Mouse (Mus musculus) MEL (cell line): ENCODE results near the gene Arhgap44. TPM values are rescaled to one million over a fixed set of nuclear protein-coding genes. Genes with fewer than 3 reads are reported as not detected.

Experiments used
- DNase-seq: peaks from one replicate; pipeline ENCODE4 v3.0.0; 2011; ENCODE audit warnings: low read depth, low spot score
- H3K27ac ChIP-seq: 2 replicates; pipeline ENCODE4 v1.5.1; 2012; ENCODE audit warnings: low read depth, mild to moderate bottlenecking, control low read depth, low read length, moderate library complexity; ENCODE audit not compliant: control insufficient read depth
- H3K27me3 ChIP-seq, 2 experiments: fragments of 150-350 bp in 1 of 2; sonication (generic) in 1 of 2; 2 replicates each; pipeline ENCODE4 v1.6.1; 2012; ENCODE audit warnings: low read length in 2 of 2, mild to moderate bottlenecking in 2 of 2, improper control_type of control experiment in 1 of 2, moderate library complexity in 1 of 2; ENCODE audit not compliant: insufficient read depth in 2 of 2, control insufficient read depth in 1 of 2
- H3K36me3 ChIP-seq, 2 experiments: 2 replicates each; pipeline ENCODE4 v1.6.1; 2012 to 2014; ENCODE audit warnings: low read length in 2 of 2, improper control_type of control experiment in 1 of 2, inconsistent platforms in 1 of 2, mild to moderate bottlenecking in 1 of 2; ENCODE audit not compliant: insufficient read depth in 2 of 2, control insufficient read depth in 1 of 2
- H3K4me1 ChIP-seq, 2 experiments: fragments of 150-350 bp in 1 of 2; sonication (generic) in 1 of 2; 2 replicates each; pipeline ENCODE4 v1.6.1; 2012; ENCODE audit warnings: low read length in 2 of 2, improper control_type of control experiment in 1 of 2, mild to moderate bottlenecking in 1 of 2; ENCODE audit not compliant: insufficient read depth in 2 of 2, control insufficient read depth in 1 of 2
- H3K4me3 ChIP-seq, 2 experiments: fragments of 150-350 bp in 1 of 2; sonication (generic) in 1 of 2; 2 replicates each; pipeline ENCODE4 v1.5.1; 2012; ENCODE audit warnings: low read depth in 2 of 2, low read length in 2 of 2, mild to moderate bottlenecking in 2 of 2, moderate library complexity in 2 of 2, control low read depth in 1 of 2, improper control_type of control experiment in 1 of 2; ENCODE audit not compliant: control insufficient read depth in 1 of 2, insufficient read depth in 1 of 2
- H3K79me2 ChIP-seq: 2 replicates; pipeline ENCODE4 v1.6.1; 2012; ENCODE audit warnings: mild to moderate bottlenecking, low read length, moderate library complexity; ENCODE audit not compliant: control insufficient read depth, poor library complexity, insufficient read depth
- H3K9ac ChIP-seq: 2 replicates; pipeline ENCODE4 v1.6.1; 2012; ENCODE audit warnings: low read depth, mild to moderate bottlenecking, control low read depth, low read length, moderate library complexity; ENCODE audit not compliant: control insufficient read depth, poor library complexity, severe bottlenecking
- H3K9me3 ChIP-seq: fragments of 150-350 bp; sonication (generic); replicated peaks from 2 replicates; pipeline ENCODE4 v1.6.1; 2012; ENCODE audit warnings: mild to moderate bottlenecking, low read length, improper control_type of control experiment, moderate library complexity; ENCODE audit not compliant: insufficient read depth
- ETS1 ChIP-seq: IDR thresholded peaks from 2 replicates; pipeline ENCODE4 v1.6.1; 2012; ENCODE audit warnings: low read depth, mild to moderate bottlenecking, inconsistent platforms, low read length, improper control_type of control experiment, moderate library complexity
- GABPA ChIP-seq: IDR thresholded peaks from 2 replicates; pipeline ENCODE4 v1.6.1; 2012; ENCODE audit warnings: low read depth, mild to moderate bottlenecking, inconsistent platforms, low read length, improper control_type of control experiment, moderate library complexity
- JUND ChIP-seq: IDR thresholded peaks from 2 replicates; pipeline ENCODE4 v1.6.1; 2011; ENCODE audit warnings: low read depth, mild to moderate bottlenecking, improper control_type of control experiment, low read length
- MEF2A ChIP-seq: IDR thresholded peaks from 2 replicates; pipeline ENCODE4 v1.6.1; 2014; ENCODE audit warnings: low read depth, mild to moderate bottlenecking, inconsistent platforms, low read length, improper control_type of control experiment; ENCODE audit not compliant: poor library complexity, insufficient replicate concordance, severe bottlenecking; ENCODE audit errors: extremely low read depth
- MXI1 ChIP-seq: IDR thresholded peaks from 2 replicates; pipeline ENCODE4 v1.6.1; 2011; ENCODE audit warnings: mild to moderate bottlenecking, low read depth, low read length, improper control_type of control experiment
- MYB ChIP-seq: IDR thresholded peaks from 2 replicates; pipeline ENCODE4 v1.6.1; 2011; ENCODE audit warnings: mild to moderate bottlenecking, low read depth, low read length, improper control_type of control experiment
- SIN3A ChIP-seq: IDR thresholded peaks from 2 replicates; pipeline ENCODE4 v1.6.1; 2012; ENCODE audit warnings: low read length, improper control_type of control experiment, inconsistent platforms
- SMC3 ChIP-seq: IDR thresholded peaks from 2 replicates; pipeline ENCODE4 v1.6.1; 2011; ENCODE audit warnings: low read depth, low read length, improper control_type of control experiment
- TAL1 ChIP-seq: IDR thresholded peaks from 2 replicates; pipeline ENCODE4 v1.6.1; 2012; ENCODE audit warnings: mild to moderate bottlenecking, inconsistent platforms, low read length, moderate library complexity, mixed read lengths
- UBTF ChIP-seq: IDR thresholded peaks from 2 replicates; pipeline ENCODE4 v1.6.1; 2012; ENCODE audit warnings: low read depth, mild to moderate bottlenecking, inconsistent platforms, low read length, improper control_type of control experiment, moderate library complexity, borderline replicate concordance; ENCODE audit not compliant: insufficient read depth
- USF1 ChIP-seq: IDR thresholded peaks from 2 replicates; pipeline ENCODE4 v1.6.1; 2014; ENCODE audit warnings: low read depth, mild to moderate bottlenecking, inconsistent platforms, low read length, improper control_type of control experiment, moderate library complexity
- ZKSCAN1 ChIP-seq: IDR thresholded peaks from 2 replicates; pipeline ENCODE4 v1.6.1; 2012; ENCODE audit warnings: low read depth, mild to moderate bottlenecking, inconsistent platforms, low read length, improper control_type of control experiment, moderate library complexity
- ZNF384 ChIP-seq: IDR thresholded peaks from 2 replicates; pipeline ENCODE4 v1.6.1; 2012; ENCODE audit warnings: low read depth, mild to moderate bottlenecking, inconsistent platforms, low read length, improper control_type of control experiment
- polyA plus RNA-seq, 2 experiments: library from polyadenylated mRNA; stranded (reverse) in 1 of 2; unstranded in 1 of 2; fragments of >175 nt in 1 of 2; fragments of >200 nt in 1 of 2; gene quantifications; 2 replicates each; pipeline versions ENCODE4 v1.2.1 to v1.2.4; 2012; ENCODE audit warnings: low replicate concordance in 2 of 2, low read depth in 1 of 2; ENCODE audit not compliant: insufficient read length in 2 of 2, insufficient read depth in 1 of 2, missing spikeins in 1 of 2
- total RNA-seq: library from RNA; depleted of rRNA; stranded (reverse); fragments of 300-350 nt; gene quantifications from 2 replicates; pipeline ENCODE4 v1.2.3, GENCODE M21; 2012

Arhgap44 gene
- total and polyA plus RNA-seq, 3 experiments, result 0.08 TPM; not detected in 2

DNA sequence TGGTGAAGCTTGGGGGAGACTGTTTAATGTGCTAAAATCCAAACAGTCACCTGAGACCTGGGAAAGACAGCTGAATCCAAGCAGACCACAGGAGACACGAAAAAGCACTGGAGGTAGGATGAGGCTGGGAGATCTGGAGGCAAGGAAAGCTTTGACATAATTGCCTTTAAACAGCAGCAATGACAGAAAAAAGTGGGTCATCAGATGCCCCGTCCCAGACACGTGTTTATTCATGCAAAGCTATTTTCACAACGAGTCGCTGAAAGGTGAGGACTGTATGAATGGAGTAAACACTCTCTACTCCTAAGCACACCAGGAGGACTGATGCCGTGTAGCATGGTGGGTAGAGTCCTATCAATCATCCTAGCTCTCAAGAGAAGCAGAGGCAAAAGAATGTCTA lies 47.0 kb downstream of the Arhgap44 start:
- Histone ChIP-seq H3K4me1 (no peaks in the 10 kb centered on the region), H3K27me3 (no peaks in the 10 kb centered on the region), H3K4me3 (no peak overlapping the region), H3K79me2 (no peaks in the 10 kb centered on the region), H3K36me3 (no peaks in the 10 kb centered on the region), H3K9ac (no peak overlapping the region), H3K9me3 (no peaks in the 10 kb centered on the region), H3K27ac (no peak overlapping the region)
- DNase-seq, result no peak
- no peak for TF ChIP-seq GABPA
- TF ChIP-seq ETS1, result no peak
- no peak for TF ChIP-seq ZNF384
- no peak for TF ChIP-seq MEF2A

DNA sequence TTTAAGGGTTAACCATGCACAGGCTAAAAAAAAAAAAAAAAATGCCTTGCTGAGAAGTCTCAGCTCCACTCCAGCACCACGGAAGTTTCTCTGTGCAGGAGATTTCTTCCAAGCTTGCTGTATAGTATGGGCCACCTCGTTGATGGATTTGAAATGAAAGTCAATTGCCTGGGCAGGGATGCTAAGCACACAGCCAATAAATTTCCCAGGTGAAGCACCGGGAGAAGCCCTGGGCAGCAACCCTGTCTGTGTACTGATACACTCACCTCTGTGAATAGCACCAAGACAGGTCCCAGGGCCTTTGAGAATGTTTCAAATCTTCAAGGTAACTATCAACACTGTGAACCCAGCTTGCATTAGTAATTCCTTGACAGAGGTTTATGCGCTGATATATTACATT lies 50.7 kb downstream of the Arhgap44 start:
- no peak for DNase-seq
- H3K27ac ChIP-seq, result no peak overlapping the region
- no peak overlapping the region for H3K9ac ChIP-seq
- no peaks in the 10 kb centered on the region for H3K9me3 ChIP-seq
- no peak overlapping the region for H3K4me3 ChIP-seq
- H3K4me1 ChIP-seq, result no peaks in the 10 kb centered on the region
- TF ChIP-seq SMC3 (no peak), MXI1 (no peak), ZNF384 (no peak), UBTF (no peak), TAL1 (no peak)
- H3K36me3 ChIP-seq, result no peaks in the 10 kb centered on the region
- H3K27me3 ChIP-seq, result no peaks in the 10 kb centered on the region
- no peaks in the 10 kb centered on the region for H3K79me2 ChIP-seq

DNA sequence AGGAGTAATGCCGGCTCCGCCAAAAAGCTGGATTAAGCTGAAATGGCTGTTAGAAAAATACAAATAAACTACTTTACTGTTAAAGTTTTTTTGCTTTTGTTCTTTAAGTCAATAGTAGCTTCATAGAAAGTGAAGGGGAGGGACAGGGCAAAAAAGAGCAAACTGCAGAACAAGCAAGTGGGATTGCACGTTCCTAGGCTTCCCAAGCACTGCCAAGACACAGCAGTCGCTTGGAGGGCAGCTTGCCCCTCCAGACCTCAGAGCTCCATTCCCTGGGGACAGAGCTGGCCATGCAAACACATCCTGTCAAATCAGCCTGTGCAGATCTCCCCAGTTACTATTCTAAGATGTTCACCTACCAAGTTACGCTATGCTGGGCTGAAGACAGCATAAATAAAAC lies 51.1 kb downstream of the Arhgap44 start:
- Histone ChIP-seq H3K9ac (no peak overlapping the region), H3K9me3 (no peaks in the 10 kb centered on the region)

More for the DNA sequence above, 51.1 kb downstream of the Arhgap44 start:
- Histone ChIP-seq H3K4me1 (no peaks in the 10 kb centered on the region), H3K27ac (no peak overlapping the region), H3K36me3 (no peaks in the 10 kb centered on the region), H3K4me3 (no peak overlapping the region), H3K27me3 (no peaks in the 10 kb centered on the region)
- DNase-seq, result no peak
- no peak for TF ChIP-seq USF1
- TF ChIP-seq ETS1, result no peak
- no peak for TF ChIP-seq MYB
- TF ChIP-seq JUND, result no peak
- no peak for TF ChIP-seq SIN3A
- no peak for TF ChIP-seq ZKSCAN1
- TF ChIP-seq, all 39 proteins: peak for 0
- H3K79me2 ChIP-seq, result no peaks in the 10 kb centered on the region
